Mouse (Mus musculus) heart, postnatal 36 days (tissue): ENCODE data around the gene Rec114. TPM values are rescaled to one million over a fixed set of nuclear protein-coding genes. Genes with fewer than 3 reads are reported as not detected.
A peak's percentile ranks its signal among the peaks of the same experiment; 100 is the strongest.

Source experiments
- DNase-seq, 2 experiments: peaks; one replicate each; pipeline ENCODE4 v3.0.0; 2021 to 2022
- intact Hi-C: fragments of 180-260 bp; cut with DNase I; formaldehyde crosslinking; loops from one replicate; pipeline ENCODE4 v1.15.1; 2025
- total RNA-seq, 2 experiments: library from RNA; stranded (reverse); gene quantifications; 2 replicates each; pipeline ENCODE4 v1.2.3; 2021

Rec114 gene
- total RNA-seq, 2 experiments from 2014 or later: 1.7 to 3.3 TPM

DNA sequence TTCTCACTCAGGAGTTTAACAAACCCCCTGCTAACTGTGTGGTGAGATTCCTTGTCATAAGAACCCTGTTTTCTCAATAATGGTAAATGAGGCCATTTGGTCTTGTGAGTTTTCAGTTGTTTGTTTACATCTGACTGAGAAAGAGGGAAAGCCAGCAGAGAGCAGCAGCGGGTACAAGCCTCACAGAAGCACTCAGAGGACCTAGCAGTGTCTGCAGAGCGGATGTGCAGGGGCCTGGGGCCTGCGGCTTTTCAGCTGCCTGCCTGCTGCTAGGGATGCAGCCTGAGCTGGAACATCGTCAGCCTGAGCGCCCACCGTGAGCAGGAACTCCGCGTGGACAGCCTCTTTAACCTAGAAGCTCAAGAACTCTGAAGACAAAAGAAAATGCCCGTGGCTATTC, 77.6 kb downstream of the Rec114 start:
- no peak for DNase-seq
- intact Hi-C loops: no loop called here

DNA sequence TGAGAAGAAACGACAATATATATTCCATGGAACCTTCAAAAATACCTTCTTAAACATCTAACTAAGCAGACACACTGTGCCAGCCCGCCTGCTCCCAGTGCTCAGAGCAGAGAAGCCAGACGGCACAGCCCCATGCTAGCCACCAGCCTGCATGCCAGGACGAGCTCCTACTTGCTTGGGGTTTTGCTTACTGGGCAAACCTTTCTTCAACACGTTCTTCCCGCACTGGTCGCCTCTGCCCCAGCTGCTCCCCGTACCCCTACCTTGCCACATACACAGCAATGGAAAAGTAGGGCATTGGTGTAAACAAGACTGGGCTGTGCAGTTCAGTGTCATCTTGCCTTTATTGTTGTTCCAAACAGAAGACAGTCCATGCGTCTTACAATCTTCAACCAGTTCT, 78.3 kb downstream of the Rec114 start:
- DNase-seq: no peak
- intact Hi-C loops: no loop called here

DNA sequence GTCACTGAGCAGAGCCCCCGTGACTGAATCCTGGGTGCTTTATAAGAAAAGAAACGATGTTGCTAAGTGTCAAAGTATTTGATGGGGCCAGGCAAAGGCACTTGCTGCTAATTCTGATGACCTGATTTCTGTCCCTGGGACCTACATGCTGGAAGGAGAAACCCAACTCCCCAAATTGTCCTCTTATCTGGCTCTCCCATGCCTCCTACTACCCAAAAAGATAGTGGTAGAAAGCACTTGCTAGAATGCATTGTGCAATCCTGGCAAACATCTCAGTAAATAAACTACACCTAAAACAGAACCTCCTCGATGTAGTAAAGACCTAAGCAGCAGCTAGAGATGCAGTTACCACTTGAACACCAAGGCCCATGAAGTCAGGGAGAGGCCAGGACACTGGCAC, 81.0 kb downstream of the Rec114 start:
- intact Hi-C loops: no loop called here

DNA sequence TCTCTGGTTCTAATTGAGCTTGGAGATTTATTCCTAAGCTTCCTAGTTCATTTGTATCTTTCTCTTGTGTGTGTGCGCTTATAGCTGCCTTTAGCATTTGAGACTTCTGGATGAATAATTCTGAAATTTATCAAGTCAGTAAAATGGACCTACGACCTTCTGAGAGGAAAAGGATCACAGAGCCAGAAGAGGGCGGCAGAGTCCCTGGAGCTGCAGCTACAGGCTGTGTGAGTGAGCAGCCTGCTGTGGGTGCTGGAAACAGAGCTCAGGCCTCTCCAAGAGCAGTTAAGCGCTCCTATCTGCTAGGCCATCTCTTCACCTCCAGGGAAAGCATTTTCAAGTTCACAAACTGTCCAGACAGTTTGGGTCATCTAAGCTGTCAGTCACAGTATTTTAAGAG, 81.8 kb downstream of the Rec114 start:
- intact Hi-C loops: no loop called here
- DNase-seq: no peak

More for the DNA sequence above, 81.0 kb downstream of the Rec114 start:
- DNase-seq: no peak

DNA sequence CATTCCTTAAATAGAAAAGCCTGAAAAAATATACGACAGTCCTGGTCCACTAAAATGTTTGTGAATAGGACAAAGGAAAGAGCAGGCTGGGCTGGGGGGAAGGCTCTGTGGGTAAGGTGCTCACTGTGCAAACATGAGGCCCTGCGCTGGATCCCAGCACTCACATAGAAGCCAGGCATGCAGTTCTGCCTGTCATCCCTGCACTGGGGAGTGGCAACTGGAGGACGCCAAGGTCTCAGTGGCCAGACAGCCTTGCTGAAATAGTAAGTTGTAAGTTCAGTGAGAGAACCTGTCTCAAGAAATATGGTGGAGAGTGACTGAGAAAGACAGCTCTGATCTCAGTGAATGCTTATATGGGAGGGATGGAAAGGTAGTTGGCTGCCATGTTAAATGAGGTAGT, 83.1 kb downstream of the Rec114 start:
- intact Hi-C loops: no loop called here

DNA sequence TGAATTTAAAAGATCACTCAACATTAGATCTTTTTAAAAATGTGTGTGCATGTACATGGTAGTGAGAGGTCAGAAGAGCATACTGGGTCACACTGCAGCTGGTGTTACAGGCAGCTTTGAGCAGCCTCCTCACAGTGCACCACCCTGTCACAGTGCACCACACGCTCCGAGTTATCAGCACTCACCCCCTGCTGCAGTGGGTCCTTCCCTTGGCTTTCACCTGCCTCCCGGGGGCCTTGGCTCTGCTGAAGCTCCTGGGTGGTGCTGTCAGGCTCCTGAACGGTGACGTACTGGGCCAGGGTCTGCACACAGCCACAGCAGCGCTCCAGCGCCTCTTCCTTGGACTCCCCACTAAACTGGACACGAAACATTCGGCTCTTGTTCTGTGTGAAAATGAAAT, 83.8 kb downstream of the Rec114 start:
- intact Hi-C loops: no loop called here
- no peak for DNase-seq

More for the DNA sequence above, 83.1 kb downstream of the Rec114 start:
- no peak for DNase-seq

DNA sequence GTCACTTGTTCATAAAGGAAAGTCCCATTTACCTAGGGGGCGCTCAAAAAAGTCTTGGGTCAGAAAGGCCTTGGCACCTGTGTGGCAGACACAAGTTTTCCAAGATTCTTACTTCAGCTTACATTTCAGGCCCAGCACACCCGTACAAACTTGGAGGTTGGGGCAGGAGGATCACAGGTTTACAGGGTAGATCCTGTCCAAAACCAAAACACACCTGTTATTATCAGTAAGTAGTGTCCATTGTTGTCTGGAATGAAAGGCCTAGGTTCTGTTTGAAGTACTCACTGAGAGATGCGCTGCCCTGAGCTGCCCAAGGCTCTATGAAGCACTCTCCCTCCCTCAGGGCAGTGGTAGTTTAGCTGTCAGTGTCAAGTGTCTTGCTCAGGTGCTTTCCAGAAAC, 84.4 kb downstream of the Rec114 start:
- no peak for DNase-seq
- intact Hi-C loops: no loop called here

DNA sequence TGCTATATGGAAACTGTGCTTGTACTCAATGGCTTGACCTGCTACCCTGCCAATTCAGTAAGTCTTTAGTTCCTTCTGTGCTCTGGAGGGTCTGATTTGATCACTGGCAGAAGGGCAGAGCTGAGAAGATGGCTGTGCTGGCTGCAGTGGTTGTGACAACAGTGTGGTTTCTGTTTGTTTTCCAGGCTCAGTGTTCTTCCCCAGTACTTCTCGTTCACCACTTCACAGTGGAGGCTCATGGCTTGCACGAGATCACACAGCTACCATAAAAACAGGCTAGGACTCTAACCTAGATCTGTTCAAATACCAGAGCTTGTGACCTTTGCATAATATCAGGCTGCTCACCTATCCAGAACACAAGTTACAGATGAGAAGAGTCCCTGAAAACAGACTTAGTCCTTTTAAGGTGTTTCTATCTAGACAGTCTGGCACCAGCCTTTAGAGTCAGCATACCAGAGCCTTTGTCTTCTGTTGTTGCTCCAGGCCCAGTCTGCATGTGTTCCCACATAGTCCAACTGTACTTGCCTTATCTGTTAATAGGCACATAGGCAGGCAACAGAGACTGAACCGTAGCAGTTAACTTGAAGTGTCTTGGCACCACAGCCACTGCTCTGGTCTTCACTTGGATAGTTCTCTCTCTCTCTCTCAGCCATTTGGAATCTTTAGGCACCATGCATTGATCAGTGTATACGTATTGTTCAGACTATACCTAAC, 85.0 kb downstream of the Rec114 start:
- no peak for DNase-seq
- intact Hi-C loops: no loop called here

DNA sequence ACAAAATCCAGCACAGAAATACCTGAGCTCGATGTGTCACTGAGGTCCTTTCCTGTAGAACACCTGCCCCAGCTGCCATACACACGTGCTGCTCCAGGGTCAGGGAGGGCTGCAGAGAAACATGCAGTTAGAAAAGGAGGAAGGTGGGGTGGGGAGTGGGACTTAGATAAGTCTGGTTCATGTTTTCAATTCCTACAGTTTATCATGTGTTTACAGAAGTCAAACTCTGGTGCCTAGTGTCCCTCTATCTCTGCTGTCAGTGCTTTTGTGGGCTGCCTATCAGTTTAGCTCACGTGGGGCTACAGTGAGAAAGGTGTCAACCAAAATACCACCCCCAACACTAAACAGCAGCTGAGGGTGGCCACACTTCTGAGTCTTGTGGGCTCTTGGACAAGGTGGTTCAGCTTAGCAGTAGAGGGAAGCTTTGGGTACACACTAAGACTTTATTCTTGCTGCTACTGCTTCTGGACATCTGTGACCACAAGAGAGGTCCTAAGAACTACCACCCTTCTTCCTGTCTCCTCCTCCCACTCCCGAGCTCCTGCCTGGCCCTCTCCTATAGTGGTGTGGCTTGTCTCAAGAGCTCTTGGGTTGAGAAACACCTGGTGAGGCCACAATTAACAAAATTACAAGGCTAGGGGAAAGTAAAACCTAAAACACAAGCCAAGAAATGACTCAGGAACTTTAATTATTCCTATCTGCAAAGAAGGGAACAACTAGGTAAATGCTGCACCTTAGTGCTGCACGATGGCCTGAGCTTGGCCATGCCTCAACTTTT, 85.8 kb downstream of the Rec114 start:
- intact Hi-C loops: no loop called here
- DNase-seq: no peak

DNA sequence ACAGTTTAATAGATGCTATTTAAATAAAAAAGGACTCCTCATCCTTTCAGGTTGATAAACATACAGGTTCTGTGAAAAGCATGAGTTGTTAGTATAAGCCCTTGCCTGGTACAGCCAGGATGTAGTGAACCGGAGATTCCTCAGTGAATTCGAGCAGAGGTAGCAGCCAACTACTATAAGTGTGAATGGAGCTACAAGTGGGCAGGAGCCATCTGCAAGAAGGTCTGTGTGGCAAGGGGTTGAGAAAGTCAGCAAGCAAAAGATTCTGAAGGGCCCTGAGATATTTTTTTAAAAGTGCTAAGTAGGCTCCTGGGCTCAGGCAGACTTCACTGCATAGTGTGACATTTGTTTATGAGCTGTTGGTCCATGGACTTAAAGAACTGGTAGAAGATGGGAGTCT, 86.9 kb downstream of the Rec114 start:
- intact Hi-C loops: no loop called here
- DNase-seq: no peak

DNA sequence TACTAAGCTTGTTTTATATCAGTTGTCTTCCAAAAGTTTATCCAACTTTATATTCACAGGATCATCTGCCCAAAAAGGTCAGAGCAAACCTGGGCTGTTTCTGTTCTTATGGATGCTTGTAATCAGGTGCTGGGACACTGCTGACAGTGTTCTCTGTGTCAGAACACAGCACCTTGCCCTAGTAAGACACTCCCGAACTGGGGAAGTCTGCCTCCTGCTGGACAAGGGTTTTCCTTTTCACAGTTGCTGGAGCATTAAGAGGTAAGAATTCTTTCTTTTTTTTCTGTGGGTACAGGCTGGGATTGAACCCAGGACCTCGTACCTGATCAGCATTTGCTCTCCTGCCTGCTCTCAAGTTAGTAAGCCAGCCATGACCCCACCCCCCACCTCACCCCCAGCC, 87.4 kb downstream of the Rec114 start:
- intact Hi-C loops: no loop called here
- no peak for DNase-seq

DNA sequence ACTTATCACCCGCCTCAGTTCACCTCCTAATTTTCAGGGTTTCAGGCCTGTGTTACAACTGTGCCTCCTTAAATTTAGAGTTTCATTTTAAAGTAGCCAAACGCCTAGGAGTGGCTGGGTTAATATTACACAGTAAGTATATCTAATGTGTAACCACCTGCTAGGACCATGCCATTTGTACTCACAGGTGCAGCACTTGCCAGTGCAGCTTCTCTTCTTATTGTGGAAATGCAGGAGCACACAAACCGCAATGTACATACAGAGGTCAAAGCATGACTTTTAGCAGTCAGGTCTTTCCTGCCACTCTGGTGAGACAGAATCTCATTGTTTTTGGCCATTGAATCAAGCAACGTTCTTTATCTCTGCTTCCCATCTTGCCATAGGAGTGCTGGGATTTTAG, 89.3 kb downstream of the Rec114 start:
- no peak for DNase-seq
- intact Hi-C loops: no loop called here

DNA sequence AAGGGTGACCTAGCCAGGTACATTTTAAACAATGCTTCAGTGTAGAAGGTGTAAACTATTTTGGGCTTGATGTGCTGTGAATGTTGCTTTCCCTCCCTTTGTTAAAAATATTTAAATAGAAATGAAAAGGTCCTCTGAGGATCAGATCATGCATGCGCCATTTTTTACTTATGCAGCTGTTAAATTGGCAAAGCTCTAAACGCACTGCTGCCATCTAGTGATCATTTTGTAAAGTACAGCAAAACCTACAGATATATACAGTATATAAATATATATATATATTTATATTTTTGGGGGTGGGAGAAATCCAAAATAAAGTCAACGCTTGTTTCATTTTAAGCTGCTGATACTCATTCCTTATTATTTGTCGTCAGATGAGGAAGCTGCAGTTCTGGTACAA, 91.8 kb downstream of the Rec114 start:
- intact Hi-C loops: loop anchor here (1.0 kb wide), 3 partner anchors 74 to 117 kb away; no protein-coding TSS in a partner anchor
- peak; percentile 21 to 23 for DNase-seq

DNA sequence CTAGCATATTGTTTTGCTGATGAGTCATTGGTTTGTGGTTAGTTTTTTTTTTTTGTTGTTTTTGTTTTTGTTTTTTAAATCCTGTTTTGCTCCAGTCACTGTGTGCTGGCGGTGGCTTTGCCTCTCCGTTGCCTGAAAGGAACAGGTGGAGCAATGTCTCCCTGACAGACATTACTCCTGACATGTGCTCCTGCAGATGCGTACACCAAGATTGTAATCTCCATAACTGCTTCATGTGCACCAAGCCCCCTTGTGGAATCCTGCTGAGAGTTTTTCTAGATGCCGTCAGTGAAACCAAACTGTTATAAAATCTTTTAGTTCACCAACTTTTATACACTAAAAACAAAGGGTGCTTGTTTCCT, 94.5 kb downstream of the Rec114 start:
- intact Hi-C loops: no loop called here
- no peak for DNase-seq

DNA sequence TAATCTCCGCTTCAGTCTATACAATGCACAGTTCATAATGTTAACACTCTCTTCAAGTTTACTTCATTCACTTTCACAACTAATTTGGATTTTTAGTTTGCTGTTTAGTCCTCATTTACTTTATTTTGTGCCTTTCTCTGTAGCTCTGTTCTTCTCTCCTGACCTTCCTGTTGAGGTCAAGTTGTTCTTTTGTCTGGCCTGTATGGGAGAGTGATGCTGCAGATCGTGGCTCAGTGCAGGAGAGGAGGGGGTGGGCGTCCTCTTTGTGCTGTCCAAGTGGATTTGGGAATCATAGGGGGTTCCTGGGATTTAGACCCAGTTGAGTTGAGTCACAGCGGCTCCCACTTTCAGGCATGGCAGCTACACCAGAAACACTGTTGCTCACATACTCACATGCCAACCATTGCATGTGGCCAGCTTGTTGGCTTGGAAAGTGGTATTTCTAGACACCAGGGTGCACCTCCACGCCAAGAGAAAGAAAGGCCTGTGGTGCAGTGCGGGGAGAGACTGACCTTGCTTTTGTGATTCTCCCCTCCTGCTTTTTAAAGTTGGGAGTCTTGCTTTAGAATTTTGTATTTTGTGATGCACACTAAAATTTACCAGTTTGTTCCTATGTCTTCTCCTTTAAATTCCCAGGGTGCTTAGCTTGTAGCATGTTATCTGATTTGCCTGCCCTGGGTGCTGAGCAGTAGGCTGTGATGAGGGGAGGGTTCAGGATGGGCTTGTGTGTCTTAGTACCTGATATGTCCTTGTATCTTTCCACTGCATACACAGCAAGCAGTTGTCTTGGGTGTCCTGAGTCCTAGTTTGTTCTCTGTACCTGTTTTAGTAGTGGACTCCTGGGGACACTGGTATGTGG, 95.1 kb downstream of the Rec114 start:
- DNase-seq: no peak
- intact Hi-C loops: no loop called here

DNA sequence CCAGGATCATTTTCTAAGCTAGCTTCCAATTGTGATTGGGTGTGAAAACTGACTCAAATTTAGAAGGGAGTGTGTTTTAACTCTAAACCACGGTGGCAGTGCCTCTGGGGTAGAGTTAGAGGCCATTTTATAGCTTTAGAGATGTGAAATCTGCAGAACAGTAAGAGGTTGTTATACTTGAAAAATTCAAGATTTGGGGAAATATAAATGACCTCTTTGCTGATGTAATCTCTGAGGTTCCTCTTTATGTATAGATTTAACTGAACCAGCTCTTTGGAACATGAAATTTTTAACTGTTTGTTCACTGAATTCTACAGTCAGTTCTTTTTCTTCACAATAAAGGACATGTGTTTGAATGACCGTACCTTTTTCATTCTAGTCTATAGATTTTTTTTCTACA, 113.3 kb downstream of the Rec114 start:
- no peak for DNase-seq

DNA sequence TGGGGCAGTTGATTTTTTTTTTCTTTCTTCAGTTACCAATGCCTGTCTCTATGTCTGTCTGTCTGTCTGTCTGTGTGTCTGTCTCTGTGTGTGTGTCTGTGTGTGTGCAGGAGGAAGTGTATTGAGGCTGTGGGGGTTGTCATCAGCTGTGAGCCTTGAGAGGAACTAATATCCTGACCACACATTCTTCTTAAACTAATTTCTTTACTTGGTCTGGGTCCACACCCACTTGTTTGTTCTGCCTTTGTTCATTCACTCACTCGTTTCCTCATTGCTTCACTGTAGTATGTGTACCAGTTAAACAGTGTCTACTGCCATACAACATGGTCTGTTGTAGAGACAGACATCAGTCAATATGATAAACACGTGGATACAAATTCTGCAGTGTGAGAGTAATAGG, 116.6 kb downstream of the Rec114 start:
- intact Hi-C loops: no loop called here
- DNase-seq: no peak

More for the DNA sequence above, 113.3 kb downstream of the Rec114 start:
- intact Hi-C loops: no loop called here

DNA sequence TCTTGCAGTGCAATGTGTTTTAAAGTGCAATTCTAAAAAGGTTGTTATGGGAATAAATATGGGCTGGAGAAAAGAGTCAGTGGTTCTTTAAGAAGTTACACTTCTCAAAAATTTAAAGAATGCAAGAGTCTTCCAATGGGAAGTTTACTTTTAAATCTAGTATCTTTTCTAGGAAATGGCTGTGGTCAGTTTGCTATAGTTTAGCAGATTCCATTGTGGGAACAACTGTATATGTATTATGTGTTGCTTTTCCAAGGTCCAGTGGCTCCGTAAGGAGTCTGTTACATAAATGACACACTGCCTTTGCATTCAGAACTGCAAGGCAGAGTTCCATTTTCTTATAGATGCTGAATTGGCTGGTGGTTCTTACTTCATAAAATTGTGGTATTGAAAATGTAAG, 120.8 kb downstream of the Rec114 start:
- intact Hi-C loops: no loop called here
- DNase-seq: no peak

DNA sequence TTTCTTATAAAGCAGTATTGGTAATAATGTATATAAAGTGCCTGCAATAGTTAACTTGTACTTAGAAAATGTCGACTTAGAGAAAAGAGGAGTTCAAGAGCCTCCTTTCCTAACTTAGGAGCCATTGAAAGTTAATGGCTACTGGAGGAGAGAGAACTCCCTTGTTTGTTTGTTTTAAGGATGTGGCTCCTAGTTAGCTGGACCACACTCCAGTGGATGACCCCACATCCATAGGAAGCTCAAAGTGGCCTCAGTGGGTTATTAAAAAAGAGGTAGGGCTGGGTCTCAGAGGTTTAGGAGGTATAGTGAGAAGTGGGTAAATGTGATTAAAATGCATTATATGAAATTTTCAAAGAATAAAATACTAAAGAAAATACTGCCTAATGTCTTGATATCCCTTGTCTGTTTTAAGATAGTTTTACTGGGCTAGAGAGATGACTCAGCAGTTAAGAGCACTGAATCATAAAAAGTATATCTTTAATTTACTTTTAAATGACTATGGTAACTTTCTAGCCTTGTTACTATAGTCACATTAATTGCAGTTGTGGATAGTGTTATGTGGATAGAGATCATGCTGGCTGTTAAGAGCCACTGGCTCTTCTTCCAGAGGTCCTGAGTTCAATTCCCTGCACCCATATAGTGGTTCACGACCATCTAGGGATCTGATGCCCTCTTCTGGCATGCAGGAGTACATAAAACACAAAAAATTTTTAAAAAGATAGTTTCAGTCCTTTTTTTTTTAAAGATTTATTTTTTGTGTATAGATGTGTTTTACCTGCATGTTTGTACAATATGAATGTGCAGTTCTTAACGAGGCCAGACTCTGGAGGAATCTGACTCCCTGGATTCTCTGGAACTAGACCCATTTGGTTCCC, 128.5 kb downstream of the Rec114 start:
- intact Hi-C loops: loop anchor here (5.0 kb wide), 1 partner anchor 33 kb away; the partner anchor contains the start of gene Nptn
- DNase-seq: no peak

DNA sequence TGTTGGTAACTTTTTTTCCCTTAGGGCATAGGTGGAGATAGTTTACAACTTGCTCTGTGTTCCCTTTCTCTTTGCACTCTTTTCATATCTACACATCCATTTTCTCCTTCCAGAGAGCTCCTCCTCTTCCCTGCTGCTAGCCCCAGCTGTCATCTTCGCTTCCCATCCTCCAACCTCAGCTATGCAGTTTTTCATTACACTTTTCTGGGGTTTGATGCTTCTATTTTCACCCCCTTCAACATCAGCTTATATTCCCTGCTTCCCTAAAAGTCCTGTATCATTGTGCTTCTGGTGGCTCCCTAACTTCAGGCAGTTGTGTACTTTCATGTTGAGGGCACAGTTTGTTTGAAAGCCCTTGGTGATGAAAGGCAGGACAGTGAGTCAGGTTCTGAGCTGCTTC, 130.0 kb downstream of the Rec114 start:
- intact Hi-C loops: loop anchor here (1.0 kb wide), 1 partner anchor 11 kb away; no protein-coding TSS in a partner anchor
- no peak for DNase-seq
